Comparison of ENCODE assay signal across 27 mouse cellular contexts in genomic region chr14:54776768-54777167, GRCm38 (mm10). TPM values are rescaled to one million over a fixed set of nuclear protein-coding genes. Genes with fewer than 3 reads are reported as not detected.
"Had no signal": no experiment of that assay in that cellular context is flagged by ENCODE, and none has a peak within 500 bp of the region (broad histone marks: within the 10 kb centered on the region; RNA-seq: fewer than 3 reads in every experiment).

No protein-coding gene starts in this region.

- H3K9me3 ChIP-seq: kidney, embryonic 15.5 days; limb, embryonic 12.5 days; limb, embryonic 15.5 days; midbrain, embryonic 12.5 days; midbrain, embryonic 15.5 days; neural tube, embryonic 13.5 days had no signal

- H3K27ac ChIP-seq: kidney, embryonic 15.5 days; limb, embryonic 12.5 days; limb, embryonic 15.5 days; liver, embryonic 14.5 days; macrophage; midbrain, embryonic 12.5 days; midbrain, embryonic 15.5 days; neural tube, embryonic 13.5 days had no signal

- DNase-seq: kidney, adult 8-10 months; kidney, postnatal 10 days; kidney, postnatal 36 days; left cerebral cortex, postnatal 4 days; liver, postnatal 0 days; lung, embryonic 14.5 days; retina, postnatal 1 day; right cerebral cortex, postnatal 25 days; thymus, adult 18-20 months; thymus, postnatal 36 days had no signal

- H3K36me3 ChIP-seq: kidney, embryonic 15.5 days; limb, embryonic 12.5 days; limb, embryonic 15.5 days; midbrain, embryonic 12.5 days; midbrain, embryonic 15.5 days; neural tube, embryonic 13.5 days had no signal

- H3K9ac ChIP-seq: kidney, embryonic 15.5 days; limb, embryonic 12.5 days; limb, embryonic 15.5 days; liver, embryonic 14.5 days; liver, postnatal 0 days; lung, embryonic 14.5 days; midbrain, embryonic 12.5 days; midbrain, embryonic 15.5 days; neural tube, embryonic 13.5 days had no signal

- H3K4me3 ChIP-seq: kidney, embryonic 15.5 days; limb, embryonic 12.5 days; limb, embryonic 15.5 days; midbrain, embryonic 12.5 days; midbrain, embryonic 15.5 days; neural tube, embryonic 13.5 days had no signal

- H3K27me3 ChIP-seq: midbrain, embryonic 15.5 days had no signal

RNA-seq across cellular contexts. Expression of gene Rnf212b, which starts 37.2 kb away (rescaled TPM):
- total RNA-seq: layer of hippocampus, postnatal 14 days; left cerebral cortex, adult 8-10 months; left cerebral cortex, postnatal 14 days; left cerebral cortex, postnatal 4 days; megakaryocyte, adult 5-6 weeks; neutrophil, adult 5-6 weeks had no signal
- polyA plus RNA-seq: kidney, embryonic 15.5 days; limb, embryonic 12.5 days; limb, embryonic 15.5 days; liver, embryonic 11.5 days; liver, embryonic 14.5 days; liver, postnatal 0 days; lung, embryonic 14.5 days; lung, postnatal 0 days; macrophage; midbrain, embryonic 12.5 days; midbrain, embryonic 15.5 days; neural tube, embryonic 13.5 days; spleen, adult 2 months; stomach, embryonic 16.5 days had no signal
